Mouse (Mus musculus) kidney, adult 2 months (tissue): ENCODE measurements around the gene Ctbp1.

Experiments
- CTCF ChIP-seq: fragments of 200-500 bp; conservative IDR thresholded peaks from 2 replicates; pipeline ENCODE4 v1.5.1; 2011; ENCODE audit warnings: low read depth, mild to moderate bottlenecking, control low read depth, low read length, moderate library complexity, mixed read lengths; ENCODE audit not compliant: insufficient read depth, insufficient read length
- POLR2A ChIP-seq: fragments of 200-500 bp; IDR thresholded peaks from one replicate; pipeline ENCODE4 v1.6.1; 2011; ENCODE audit warnings: low read depth, low read length, control low read depth

- TF ChIP-seq CTCF (no peak), POLR2A (no peak)
Observed at GRCm38 (mm10) chr5:33201697-33202096, 73.1 kb downstream of the Ctbp1 start.
